ENCODE assay signal across 23 mouse cellular contexts in the genomic region with DNA sequence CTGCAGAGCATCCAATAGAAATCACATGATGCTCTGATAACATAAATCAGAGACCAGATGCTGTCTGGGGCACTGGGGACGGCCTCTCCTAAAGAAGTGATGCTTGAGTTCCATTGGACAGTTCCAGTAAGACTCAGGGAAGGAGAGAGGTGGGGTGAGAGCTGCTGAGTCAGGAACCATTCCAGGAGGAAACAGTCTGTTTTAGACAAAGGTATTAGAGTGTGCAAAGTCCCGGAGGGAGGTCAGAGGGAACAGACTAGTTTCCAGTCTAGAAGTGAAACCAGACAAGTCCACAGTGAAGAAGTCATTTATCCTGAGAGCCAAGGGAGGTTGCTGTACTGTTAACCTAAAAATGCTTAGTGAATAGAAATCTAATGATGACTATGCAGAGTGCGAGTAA. TPM values are rescaled to one million over a fixed set of nuclear protein-coding genes. Genes with fewer than 3 reads are reported as not detected.
A peak's percentile ranks its signal among the peaks of the same experiment; 100 is the strongest.
DNase-seq lines count a peak whose midpoint lies in the region; ATAC-seq and TF ChIP-seq lines count a peak whose summit lies in the region.
"Had no signal": no experiment of that assay in that cellular context is flagged by ENCODE, and none has a peak within 500 bp of the region (broad histone marks: within the 10 kb centered on the region; RNA-seq: fewer than 3 reads in every experiment).

No protein-coding gene starts in this region.

- no peaks in the 10 kb centered on the region for H3K36me3 ChIP-seq in limb, embryonic 12.5 days
- H3K36me3 ChIP-seq in limb, embryonic 10.5 days, result no peaks in the 10 kb centered on the region
- H3K36me3 ChIP-seq in intestine, embryonic 16.5 days (ENCODE audit: control insufficient read depth, insufficient read depth, low read length), result no peaks in the 10 kb centered on the region
- H3K36me3 ChIP-seq in heart, adult 2 months (ENCODE audit: control insufficient read depth, insufficient read depth, low read length), result no peaks in the 10 kb centered on the region
- H3K36me3 ChIP-seq: embryonic facial prominence, embryonic 13.5 days; embryonic facial prominence, embryonic 15.5 days; forebrain, embryonic 15.5 days had no signal

- no peak for TF ChIP-seq EP300 in heart, adult 2 months (IDR thresholded peaks at IDR 0.05; ENCODE audit: insufficient read depth, low read depth, low read length)

- H3K9me3 ChIP-seq in limb, embryonic 12.5 days, result no peaks in the 10 kb centered on the region
- no peaks in the 10 kb centered on the region for H3K9me3 ChIP-seq in limb, embryonic 10.5 days (replicated peaks)
- H3K9me3 ChIP-seq in intestine, embryonic 16.5 days (ENCODE audit: control insufficient read depth, low read length), result no peaks in the 10 kb centered on the region
- H3K9me3 ChIP-seq: embryonic facial prominence, embryonic 15.5 days; forebrain, embryonic 13.5 days; forebrain, embryonic 15.5 days had no signal

- H3K4me3 ChIP-seq in limb, embryonic 12.5 days (replicated peaks), result no peak overlapping the region
- no peak overlapping the region for H3K4me3 ChIP-seq in limb, embryonic 10.5 days
- H3K4me3 ChIP-seq in embryonic fibroblast, embryonic 13.5 days (ENCODE audit: insufficient read depth, low read length), result no peak overlapping the region
- H3K4me3 ChIP-seq in intestine, embryonic 16.5 days (ENCODE audit: low read length), result no peak overlapping the region
- H3K4me3 ChIP-seq in heart, adult 2 months, result no peak overlapping the region
- H3K4me3 ChIP-seq in cerebellum, adult 2 months (replicated peaks; ENCODE audit: insufficient read depth, low read depth, low read length), result no peak overlapping the region
- H3K4me3 ChIP-seq: embryonic facial prominence, embryonic 13.5 days; embryonic facial prominence, embryonic 15.5 days; forebrain, embryonic 13.5 days; forebrain, embryonic 15.5 days had no signal

- WGBS in limb, embryonic 12.5 days, result 81% methylated on average over 3 of the region's 3 CpGs
- WGBS in limb, embryonic 10.5 days, result 86% methylated on average over 3 of the region's 3 CpGs
- 74% methylated on average over 3 of the region's 3 CpGs for WGBS in intestine, embryonic 16.5 days
- WGBS in heart, adult 2 months, result 72% methylated on average over 3 of the region's 3 CpGs
- WGBS in cerebellum, adult 2 months, result 88% methylated on average over 3 of the region's 3 CpGs

- no peak for TF ChIP-seq POLR2A in embryonic fibroblast, embryonic 13.5 days (IDR thresholded peaks at IDR 0.05; ENCODE audit: low read depth, low read length)
- TF ChIP-seq POLR2A in heart, adult 2 months (IDR thresholded peaks at IDR 0.05; ENCODE audit: insufficient read depth, low read depth, low read length), result no peak
- TF ChIP-seq POLR2A in cerebellum, adult 2 months (IDR thresholded peaks at IDR 0.05; ENCODE audit: borderline replicate concordance, insufficient read depth, low read length), result no peak

- intact Hi-C loops in heart, adult 2 months (cut with DNase I), result no loop called here

- no peaks in the 10 kb centered on the region; the same call in 1 of the 2 replicates for H3K27me3 ChIP-seq in limb, embryonic 12.5 days
- H3K27me3 ChIP-seq in limb, embryonic 10.5 days (ENCODE audit: low read depth, poor library complexity, severe bottlenecking), result no peaks in the 10 kb centered on the region
- H3K27me3 ChIP-seq in intestine, embryonic 16.5 days (replicated peaks; ENCODE audit: control insufficient read depth, insufficient read depth, low read length), result no peaks in the 10 kb centered on the region
- H3K27me3 ChIP-seq in heart, adult 2 months (ENCODE audit: control insufficient read depth, insufficient read depth, low read length), result no peaks in the 10 kb centered on the region
- H3K27me3 ChIP-seq in cerebellum, adult 2 months (ENCODE audit: control insufficient read depth, insufficient read depth, low read length), result no peaks in the 10 kb centered on the region
- H3K27me3 ChIP-seq: embryonic facial prominence, embryonic 13.5 days; embryonic facial prominence, embryonic 15.5 days; forebrain, embryonic 13.5 days; forebrain, embryonic 15.5 days; Patski had no signal

- 0 out of 2 replicates have a peak overlapping the region, but pooled peaks have one; percentile 47 for H3K27ac ChIP-seq in limb, embryonic 12.5 days
- no peak overlapping the region for H3K27ac ChIP-seq in limb, embryonic 10.5 days
- H3K27ac ChIP-seq in embryonic fibroblast, embryonic 13.5 days (ENCODE audit: insufficient read depth, low read length), result peak overlapping the region; percentile 12; the same call in 1 of the 2 replicates
- no peak overlapping the region for H3K27ac ChIP-seq in intestine, embryonic 16.5 days (ENCODE audit: low read length)
- no peak overlapping the region for H3K27ac ChIP-seq in heart, adult 2 months
- H3K27ac ChIP-seq in cerebellum, adult 2 months (ENCODE audit: insufficient read depth, low read length), result no peak overlapping the region
- H3K27ac ChIP-seq: embryonic facial prominence, embryonic 13.5 days; embryonic facial prominence, embryonic 15.5 days; forebrain, embryonic 13.5 days; forebrain, embryonic 15.5 days had no signal

- H3K4me1 ChIP-seq in limb, embryonic 12.5 days (replicated peaks), result peaks cover 37% of the 10 kb centered on the region
- peaks cover 8% of the 10 kb centered on the region; the same call in 1 of the 2 replicates for H3K4me1 ChIP-seq in limb, embryonic 10.5 days
- H3K4me1 ChIP-seq in embryonic fibroblast, embryonic 13.5 days (ENCODE audit: control insufficient read depth, insufficient read depth, low read length), result no peaks in the 10 kb centered on the region
- H3K4me1 ChIP-seq in intestine, embryonic 16.5 days (ENCODE audit: control insufficient read depth, insufficient read depth, low read length), result no peaks in the 10 kb centered on the region; the same call in 1 of the 2 replicates
- no peaks in the 10 kb centered on the region for H3K4me1 ChIP-seq in heart, adult 2 months (ENCODE audit: control insufficient read depth, insufficient read depth, low read length)
- H3K4me1 ChIP-seq in cerebellum, adult 2 months (ENCODE audit: control insufficient read depth, insufficient read depth, low read length), result no peaks in the 10 kb centered on the region
- H3K4me1 ChIP-seq: embryonic facial prominence, embryonic 15.5 days; forebrain, embryonic 13.5 days; forebrain, embryonic 15.5 days had no signal

- H3K4me2 ChIP-seq in limb, embryonic 12.5 days, result no peak overlapping the region
- H3K4me2 ChIP-seq in intestine, embryonic 16.5 days (ENCODE audit: low read depth, low read length), result no peak overlapping the region
- H3K4me2 ChIP-seq: embryonic facial prominence, embryonic 13.5 days; embryonic facial prominence, embryonic 15.5 days; forebrain, embryonic 13.5 days; forebrain, embryonic 15.5 days had no signal

- no peak for ATAC-seq in limb, embryonic 12.5 days (ENCODE audit: insufficient number of reproducible peaks, insufficient read depth, low FRiP score, low TSS enrichment, low read depth)
- ATAC-seq in intestine, embryonic 16.5 days, result peak; percentile 49
- ATAC-seq: activated CD4-positive, CD25-positive, alpha-beta regulatory T cell, adult 4 months; forebrain, embryonic 13.5 days; forebrain, embryonic 15.5 days; forebrain, postnatal 0 days; Patski had no signal

- no peaks in the 10 kb centered on the region for H3K79me2 ChIP-seq in heart, adult 2 months (replicated peaks; ENCODE audit: control insufficient read depth, insufficient read depth, low read length)

- no peak overlapping the region for H3K9ac ChIP-seq in limb, embryonic 12.5 days (replicated peaks)
- no peak overlapping the region for H3K9ac ChIP-seq in intestine, embryonic 16.5 days (ENCODE audit: low read depth, low read length)
- no peak overlapping the region for H3K9ac ChIP-seq in heart, adult 2 months (ENCODE audit: low read depth, low read length)
- H3K9ac ChIP-seq: embryonic facial prominence, embryonic 13.5 days; embryonic facial prominence, embryonic 15.5 days; forebrain, embryonic 13.5 days; forebrain, embryonic 15.5 days; forebrain, postnatal 0 days had no signal

- no peak for TF ChIP-seq CTCF in embryonic fibroblast, embryonic 13.5 days (IDR thresholded peaks at IDR 0.05; ENCODE audit: borderline replicate concordance, insufficient read depth, low read length)
- TF ChIP-seq CTCF in heart, adult 2 months (IDR thresholded peaks at IDR 0.05), result no peak
- no peak for TF ChIP-seq CTCF in cerebellum, adult 2 months (IDR thresholded peaks at IDR 0.05; ENCODE audit: borderline replicate concordance, insufficient read depth, low read depth, low read length)

- DNase-seq in limb, embryonic 10.5 days (ENCODE audit: low spot score), result no peak
- DNase-seq in thymus, postnatal 14 days, result no peak
- no peak for DNase-seq in heart, adult 2 months
- DNase-seq in cerebellum, adult 2 months, result no peak
- DNase-seq: adrenal gland, adult 8-10 months; adrenal gland, postnatal 14 days; adrenal gland, postnatal 36 days; cerebellum, adult 11-12 months; cerebellum, adult 8-10 months; cerebellum, adult 9-11 months; cerebellum, postnatal 14 days; cerebellum, postnatal 36 days; embryo, embryonic 11 days; forebrain, postnatal 0 days had no signal

RNA-seq across cellular contexts. Expression of a gene that starts 38.9 kb away (rescaled TPM):
- 5.4 and 6.6 TPM in 2 replicates for polyA plus RNA-seq in limb, embryonic 12.5 days (2016; fragmentation: Nextera tagmentation; extraction: Ambion mirVana)
- polyA plus RNA-seq in limb, embryonic 10.5 days (2016; fragmentation: Nextera tagmentation; extraction: Ambion mirVana), result 3.1 and 3.2 TPM in 2 replicates
- polyA plus RNA-seq in embryonic fibroblast, embryonic 13.5 days (2011; ENCODE audit: insufficient read length, low read depth, missing spikeins), result 30.3 and 92.9 TPM in 2 replicates
- polyA plus RNA-seq in intestine, embryonic 16.5 days (2015; fragmentation: Nextera tagmentation; extraction: Ambion mirVana), result 5.9 and 12.1 TPM in 2 replicates
- 100 to 1,000 TPM; 196 to 225 TPM for total RNA-seq in heart, adult 2 months (2021)
- 176 and 318 TPM in 2 replicates for polyA plus RNA-seq in heart, adult 2 months (2012; rRNA removed)
- polyA plus RNA-seq in cerebellum, adult 2 months (2012; rRNA removed), result 212 and 222 TPM in 2 replicates

Comparison
In these comparisons a context has a peak if more than half of its experiments do, and no peak if none do; other contexts are left out.
1. H3K27ac ChIP-seq: peak in limb, embryonic 12.5 days (single experiment) and embryonic fibroblast, embryonic 13.5 days (single experiment); none in limb, embryonic 10.5 days (single experiment), intestine, embryonic 16.5 days (single experiment), heart, adult 2 months (single experiment) and cerebellum, adult 2 months (single experiment).